Mouse (Mus musculus) G1E-ER4 (cell line): Measurements from ENCODE around the gene Ppp4r3a. TPM values are rescaled to one million over a fixed set of nuclear protein-coding genes. Genes with fewer than 3 reads are reported as not detected.

Source experiments
- GATA1 ChIP-seq: IDR thresholded peaks from one replicate; pipeline ENCODE4 v1.8.0; 2012; ENCODE audit warnings: low read length, inconsistent platforms
- polyA plus RNA-seq: library from polyadenylated mRNA; stranded (reverse); fragments of >175 nt; gene quantifications from 2 replicates; pipeline ENCODE4 v1.2.3, GENCODE M21; 2012

Ppp4r3a gene
- polyA plus RNA-seq, 1 experiment: 69.1 TPM

GRCm38 (mm10) chr12:101002801-101003513 is 80.5 kb downstream of the Ppp4r3a start:
- no peak for TF ChIP-seq GATA1

GRCm38 (mm10) chr12:100999061-100999954 is 84.2 kb downstream of the Ppp4r3a start:
- TF ChIP-seq GATA1: no peak

GRCm38 (mm10) chr12:100998564-100998962 is 84.9 kb downstream of the Ppp4r3a start:
- TF ChIP-seq GATA1: no peak

GRCm38 (mm10) chr12:100997830-100998563 is 85.5 kb downstream of the Ppp4r3a start:
- no peak for TF ChIP-seq GATA1

- no peak for TF ChIP-seq GATA1
These were observed 87.1 kb downstream of the Ppp4r3a start for GRCm38 (mm10) chr12:100996378-100996898.

GRCm38 (mm10) chr12:100995607-100996377 is 87.7 kb downstream of the Ppp4r3a start:
- no peak for TF ChIP-seq GATA1

GRCm38 (mm10) chr12:100994140-100995015 is 89.1 kb downstream of the Ppp4r3a start:
- TF ChIP-seq GATA1: no peak

GRCm38 (mm10) chr12:100993146-100993545 is 90.4 kb downstream of the Ppp4r3a start:
- no peak for TF ChIP-seq GATA1

- no peak for TF ChIP-seq GATA1
These were observed 91.0 kb downstream of the Ppp4r3a start for GRCm38 (mm10) chr12:100992505-100992904.

GRCm38 (mm10) chr12:100991119-100991518 is 92.4 kb downstream of the Ppp4r3a start:
- TF ChIP-seq GATA1: no peak

- TF ChIP-seq GATA1: no peak
These were observed 93.2 kb downstream of the Ppp4r3a start for GRCm38 (mm10) chr12:100990291-100990690.

- no peak for TF ChIP-seq GATA1
These were observed 93.7 kb downstream of the Ppp4r3a start for GRCm38 (mm10) chr12:100989780-100990288.

Other genes starting within 250 kb of the Ppp4r3a start
- gene Gpr68, start 175.5 kb downstream of the Ppp4r3a start, polyA plus RNA-seq: not detected in 2 replicates
- gene Ccdc88c, start 54.6 kb downstream of the Ppp4r3a start, polyA plus RNA-seq: 39.7 and 48.3 TPM in 2 replicates